Mouse (Mus musculus) myocyte (in vitro differentiated cells): ENCODE measurements at regions not wholly inside any gene's neighbourhood (a gene's known extent, or its start where the extent isn't known, plus 50 kb on each side); places are given as distances from the start of the nearest gene placed in this dataset.
A peak's percentile ranks its signal among the peaks of the same experiment; 100 is the strongest.

Experiments used
- H3K27me3 ChIP-seq: one replicate; pipeline ENCODE4 v1.6.1; 2011; ENCODE audit not compliant: control insufficient read depth, insufficient read depth, insufficient read length
- H3K36me3 ChIP-seq: one replicate; pipeline ENCODE4 v1.6.1; 2011; ENCODE audit not compliant: control insufficient read depth, insufficient read depth
- H3K4me2 ChIP-seq: one replicate; pipeline ENCODE4 v1.6.1; 2011; ENCODE audit warnings: low read depth, control low read depth
- H3K4me3 ChIP-seq: one replicate; pipeline ENCODE4 v1.5.1; 2011; ENCODE audit warnings: mild to moderate bottlenecking, control low read depth, moderate library complexity
- H3K79me2 ChIP-seq: one replicate; pipeline ENCODE4 v1.6.1; 2011; ENCODE audit not compliant: control insufficient read depth, insufficient read depth
- H3ac ChIP-seq: one replicate; pipeline ENCODE4 v1.6.1; 2011; ENCODE audit not compliant: control insufficient read depth, insufficient read length
- CEBPB ChIP-seq: IDR thresholded peaks from 2 replicates; pipeline ENCODE4 v1.6.1; 2011; ENCODE audit warnings: mild to moderate bottlenecking, moderate library complexity; ENCODE audit not compliant: poor library complexity, insufficient read depth, severe bottlenecking
- E2F4 ChIP-seq: IDR thresholded peaks from one replicate; pipeline ENCODE4 v1.6.1; 2011; ENCODE audit warnings: mild to moderate bottlenecking, control low read depth, moderate library complexity; ENCODE audit not compliant: insufficient read depth
- MAX ChIP-seq: IDR thresholded peaks from one replicate; pipeline ENCODE4 v1.6.1; 2011; ENCODE audit warnings: low read depth, mild to moderate bottlenecking, control low read depth
- MYOD1 ChIP-seq, 3 experiments: IDR thresholded peaks; one replicate each; pipeline ENCODE4 v1.6.1; 2011; ENCODE audit warnings: control low read depth in 2 of 3, low read depth in 2 of 3, mild to moderate bottlenecking in 2 of 3, moderate library complexity in 1 of 3; ENCODE audit not compliant: insufficient read length in 2 of 3, control insufficient read depth in 1 of 3
- MYOG ChIP-seq, 3 experiments: IDR thresholded peaks; one replicate each; pipeline ENCODE4 v1.6.1; 2011; ENCODE audit warnings: control low read depth in 2 of 3, low read depth in 2 of 3, mild to moderate bottlenecking in 2 of 3; ENCODE audit not compliant: insufficient read length in 2 of 3, control insufficient read depth in 1 of 3, insufficient read depth in 1 of 3
- POLR2A ChIP-seq: IDR thresholded peaks from one replicate; pipeline ENCODE4 v1.6.1; 2011; ENCODE audit warnings: low read depth, mild to moderate bottlenecking, control low read depth, moderate library complexity; ENCODE audit not compliant: insufficient read length
- POLR2AphosphoS2 ChIP-seq: IDR thresholded peaks from one replicate; pipeline ENCODE4 v1.6.1; 2011; ENCODE audit warnings: low read depth, control low read depth; ENCODE audit not compliant: insufficient read length
- REST ChIP-seq: IDR thresholded peaks from one replicate; pipeline ENCODE4 v1.6.1; 2011; ENCODE audit warnings: mild to moderate bottlenecking, control low read depth, moderate library complexity; ENCODE audit not compliant: insufficient read depth, insufficient read length
- SRF ChIP-seq: IDR thresholded peaks from one replicate; pipeline ENCODE4 v1.6.1; 2011; ENCODE audit warnings: low read depth; ENCODE audit not compliant: control insufficient read depth, insufficient read length
- TCF12 ChIP-seq: IDR thresholded peaks from one replicate; pipeline ENCODE4 v1.6.1; 2011; ENCODE audit warnings: mild to moderate bottlenecking, control low read depth; ENCODE audit not compliant: poor library complexity, insufficient read depth, severe bottlenecking
- TCF3 ChIP-seq: IDR thresholded peaks from one replicate; pipeline ENCODE4 v1.6.1; 2011; ENCODE audit warnings: low read depth, control low read depth; ENCODE audit not compliant: insufficient read length
- USF1 ChIP-seq: IDR thresholded peaks from one replicate; pipeline ENCODE4 v1.6.1; 2011; ENCODE audit warnings: low read depth, mild to moderate bottlenecking, control low read depth, moderate library complexity

GRCm38 (mm10) chr12:78109931-78110330, 84.1 kb upstream of the Gm6657 start:
- Histone ChIP-seq H3K79me2 (no peaks in the 10 kb centered on the region), H3K36me3 (no peaks in the 10 kb centered on the region), H3K4me2 (no peak overlapping the region), H3K27me3 (no peaks in the 10 kb centered on the region), H3ac (no peak overlapping the region), H3K4me3 (no peak overlapping the region)
- TF ChIP-seq E2F4 (no peak), POLR2AphosphoS2 (no peak), MAX (no peak), USF1 (no peak), CEBPB (no peak), SRF (no peak), TCF3 (no peak), POLR2A (no peak), MYOG (IDR thresholded peaks at IDR 0.05; ENCODE audit: control insufficient read depth in 1 of 3, insufficient read depth in 1 of 3, insufficient read length in 2 of 3, low read depth in 2 of 3) (no peak), TCF12 (no peak), MYOD1 (IDR thresholded peaks at IDR 0.05; ENCODE audit: control insufficient read depth in 1 of 3, insufficient read length in 2 of 3, low read depth in 2 of 3) (no peak), REST (no peak)

- no peaks in the 10 kb centered on the region for H3K27me3 ChIP-seq
- TF ChIP-seq POLR2AphosphoS2 (no peak), E2F4 (no peak), SRF (no peak), REST (no peak), USF1 (no peak), TCF3 (no peak), MYOD1 (IDR thresholded peaks at IDR 0.05; ENCODE audit: control insufficient read depth in 1 of 3, insufficient read length in 2 of 3, low read depth in 2 of 3) (no peak), CEBPB (no peak), POLR2A (no peak), MAX (no peak), TCF12 (no peak), MYOG (IDR thresholded peaks at IDR 0.05; ENCODE audit: control insufficient read depth in 1 of 3, insufficient read depth in 1 of 3, insufficient read length in 2 of 3, low read depth in 2 of 3) (no peak)
Measured at GRCm38 (mm10) chr12:78118131-78118530, 75.9 kb upstream of the Gm6657 start.

GRCm38 (mm10) chr12:78119246-78119645, 74.8 kb upstream of the Gm6657 start:
- Histone ChIP-seq H3ac (no peak overlapping the region), H3K27me3 (no peaks in the 10 kb centered on the region), H3K36me3 (no peaks in the 10 kb centered on the region), H3K4me2 (no peak overlapping the region), H3K4me3 (no peak overlapping the region), H3K79me2 (no peaks in the 10 kb centered on the region)
- TF ChIP-seq E2F4 (no peak), USF1 (peak; percentile 29), MAX (no peak), TCF12 (no peak), CEBPB (no peak), SRF (no peak), TCF3 (no peak), POLR2AphosphoS2 (no peak)

More at GRCm38 (mm10) chr12:78118131-78118530, 75.9 kb upstream of the Gm6657 start:
- no peaks in the 10 kb centered on the region for H3K79me2 ChIP-seq
- H3K4me3 ChIP-seq = no peak overlapping the region
- no peaks in the 10 kb centered on the region for H3K36me3 ChIP-seq
- no peak overlapping the region for H3K4me2 ChIP-seq
- no peak overlapping the region for H3ac ChIP-seq

DNA sequence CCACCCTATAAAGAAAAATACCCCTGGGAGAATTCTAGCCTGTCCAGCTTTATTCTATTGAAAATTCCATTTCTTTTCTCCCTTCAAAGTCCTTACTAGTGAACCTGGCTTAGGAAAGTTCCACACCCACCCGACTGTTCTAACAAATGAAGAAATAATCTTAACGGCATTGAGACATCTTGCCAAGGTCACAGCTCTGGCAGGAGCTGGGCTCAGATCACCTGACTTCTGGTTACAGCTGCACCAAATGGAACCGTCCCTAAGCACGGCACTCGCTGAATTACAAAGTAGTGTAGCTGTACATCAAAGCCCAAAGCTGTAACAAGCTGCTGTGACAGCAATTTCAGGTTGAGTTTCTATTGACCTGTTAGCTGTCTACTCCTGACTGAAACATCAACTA, 74.2 kb upstream of the Gm6657 start:
- H3ac ChIP-seq = no peak overlapping the region
- no peak overlapping the region for H3K4me2 ChIP-seq
- no peak overlapping the region for H3K4me3 ChIP-seq
- TF ChIP-seq MAX (no peak), POLR2AphosphoS2 (no peak), CEBPB (no peak), MYOD1 (IDR thresholded peaks at IDR 0.05; ENCODE audit: control insufficient read depth in 1 of 3, insufficient read length in 2 of 3, low read depth in 2 of 3) (no peak), SRF (no peak)
- H3K79me2 ChIP-seq = no peaks in the 10 kb centered on the region
- no peaks in the 10 kb centered on the region for H3K27me3 ChIP-seq
- H3K36me3 ChIP-seq = no peaks in the 10 kb centered on the region

DNA sequence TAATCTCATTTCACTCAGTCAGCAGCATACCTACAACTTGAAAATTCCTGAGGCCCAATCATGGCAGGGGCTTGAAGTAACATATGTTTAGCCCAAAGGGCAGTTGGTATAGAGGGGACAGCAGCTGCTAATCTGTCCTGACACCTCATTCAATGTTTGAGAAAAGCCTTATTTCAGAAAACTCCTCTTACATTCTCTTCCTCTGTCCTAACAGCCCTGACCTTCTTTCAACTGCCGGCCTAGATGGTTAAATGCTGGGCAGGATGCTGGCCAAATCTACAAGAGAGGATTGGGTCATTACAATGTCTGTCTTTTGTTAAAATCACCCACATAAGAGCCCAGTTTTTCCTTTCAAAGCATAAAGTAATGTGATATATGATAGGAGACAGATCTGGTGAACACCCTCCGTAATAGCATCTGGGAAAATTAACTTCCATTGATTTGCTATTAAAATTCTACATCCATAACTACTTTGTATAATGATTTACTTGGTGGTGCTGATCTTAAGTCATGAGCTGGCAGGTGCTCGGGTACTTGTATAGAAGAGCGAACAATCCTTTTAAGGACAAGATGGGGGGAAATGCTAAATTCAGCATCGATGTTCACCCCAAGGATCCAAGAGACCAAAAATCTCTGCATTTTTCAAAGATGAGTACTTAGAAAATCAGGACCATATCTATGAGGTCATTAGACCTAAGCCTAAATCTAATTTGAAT, 64.8 kb upstream of the Gm6657 start:
- Histone ChIP-seq H3K79me2 (no peaks in the 10 kb centered on the region), H3K4me3 (no peak overlapping the region), H3K27me3 (no peaks in the 10 kb centered on the region), H3K4me2 (no peak overlapping the region), H3K36me3 (no peaks in the 10 kb centered on the region), H3ac (no peak overlapping the region)
- TF ChIP-seq E2F4 = no peak
- TF ChIP-seq SRF = no peak
- TF ChIP-seq REST = no peak
- TF ChIP-seq MYOG (IDR thresholded peaks at IDR 0.05; ENCODE audit: control insufficient read depth in 1 of 3, insufficient read depth in 1 of 3, insufficient read length in 2 of 3, low read depth in 2 of 3) = no peak
- TF ChIP-seq MYOD1 (IDR thresholded peaks at IDR 0.05; ENCODE audit: control insufficient read depth in 1 of 3, insufficient read length in 2 of 3, low read depth in 2 of 3) = no peak
- TF ChIP-seq CEBPB = no peak
